Mouse (Mus musculus) kidney, postnatal 0 days (tissue): Measurements from ENCODE around the gene Rassf5. TPM values are rescaled to one million over a fixed set of nuclear protein-coding genes. Genes with fewer than 3 reads are reported as not detected.

ENCODE experiments used
- ATAC-seq: fragments of 200-750 bp; cut with Nextera tagmentation; replicated peaks from 2 replicates; pipeline ENCODE4 v1.8.0; 2017; ENCODE audit warnings: low read depth, moderate number of reproducible peaks, moderate TSS enrichment, moderate library complexity; ENCODE audit not compliant: low FRiP score
- DNase-seq: peaks from one replicate; pipeline ENCODE4 v3.0.0-alpha.2; 2016; ENCODE audit warnings: low spot score
- H3K27ac ChIP-seq: fragments of 300-500 bp; sonication (generic); 2 replicates; pipeline ENCODE4 v1.5.1; 2014; ENCODE audit warnings: mild to moderate bottlenecking
- H3K27me3 ChIP-seq: fragments of 300-500 bp; sonication (generic); 2 replicates; pipeline ENCODE4 v1.6.1; 2014; ENCODE audit warnings: low read length, mixed read lengths; ENCODE audit not compliant: insufficient read depth
- H3K36me3 ChIP-seq: fragments of 300-500 bp; sonication (generic); 2 replicates; pipeline ENCODE4 v1.6.1; 2014; ENCODE audit warnings: low read length, mixed read lengths; ENCODE audit not compliant: insufficient read depth
- H3K4me1 ChIP-seq: fragments of 300-500 bp; sonication (generic); replicated peaks from 2 replicates; pipeline ENCODE4 v1.6.1; 2014; ENCODE audit warnings: antibody characterized with exemption, low read length, mixed read lengths; ENCODE audit not compliant: insufficient read depth
- H3K4me2 ChIP-seq: fragments of 300-500 bp; sonication (generic); 2 replicates; pipeline ENCODE4 v1.6.1; 2014; ENCODE audit warnings: mild to moderate bottlenecking, low read length, moderate library complexity, mixed read lengths
- H3K4me3 ChIP-seq: fragments of 300-500 bp; sonication (generic); replicated peaks from 2 replicates; pipeline ENCODE4 v1.5.1; 2014; ENCODE audit warnings: low read depth, low read length
- H3K9ac ChIP-seq: fragments of 300-500 bp; sonication (generic); 2 replicates; pipeline ENCODE4 v1.6.1; 2014; ENCODE audit warnings: low read depth, low read length
- H3K9me3 ChIP-seq: fragments of 300-500 bp; sonication (generic); replicated peaks from 2 replicates; pipeline ENCODE4 v1.6.1; 2016; ENCODE audit warnings: low read length, inconsistent platforms, mixed read lengths
- CTCF ChIP-seq: IDR thresholded peaks from 2 replicates; pipeline ENCODE4 v1.5.1; 2016; ENCODE audit warnings: antibody characterized with exemption, low read depth, mild to moderate bottlenecking, moderate library complexity
- WGBS: fragments of 180-500 bp; shearing (Covaris S2); extraction: QIAGEN DNeasy Blood & Tissue Kit; methylation state at CpG from one replicate; pipeline ENCODE4 v1.1.7; 2014; 5-methylcytosine and 5-hydroxymethylcytosine counted together
- polyA plus RNA-seq: library from polyadenylated mRNA; unstranded; fragments of >200 nt; fragmentation: Nextera tagmentation; extraction: Ambion mirVana; gene quantifications from 2 replicates; pipeline ENCODE4 v1.2.1, GENCODE M21; 2015

Rassf5 gene
- polyA plus RNA-seq, 1 experiment from 2014 or later, result 3.4 TPM

GRCm38 (mm10) chr1:131135960-131136629 lies 109.0 kb downstream of the Rassf5 start:
- ATAC-seq (no peak), DNase-seq (no peak)
- Histone ChIP-seq H3K4me2 (no peak overlapping the region), H3K27me3 (no peaks in the 10 kb centered on the region), H3K4me3 (no peak overlapping the region), H3K27ac (no peak overlapping the region), H3K9me3 (no peaks in the 10 kb centered on the region), H3K36me3 (no peaks in the 10 kb centered on the region), H3K9ac (no peak overlapping the region), H3K4me1 (peaks cover 4% of the 10 kb centered on the region; the same call in 1 of the 2 replicates)
- TF ChIP-seq CTCF, result no peak
- WGBS, result 71% methylated on average over 10 of the region's 10 CpGs

- Histone ChIP-seq H3K27ac (no peak overlapping the region), H3K9me3 (no peaks in the 10 kb centered on the region), H3K4me2 (no peak overlapping the region), H3K9ac (no peak overlapping the region), H3K27me3 (no peaks in the 10 kb centered on the region), H3K4me3 (no peak overlapping the region), H3K4me1 (peaks cover 4% of the 10 kb centered on the region; the same call in 1 of the 2 replicates), H3K36me3 (no peaks in the 10 kb centered on the region)
- WGBS, result 52% methylated on average over 8 of the region's 8 CpGs
- TF ChIP-seq CTCF, result no peak
- ATAC-seq, result no peak
- peak; percentile 58 for DNase-seq
Observed at GRCm38 (mm10) chr1:131134942-131135522, 110.0 kb downstream of the Rassf5 start.

- ATAC-seq, result no peak
- WGBS, result 62% methylated on average over 6 of the region's 6 CpGs
- TF ChIP-seq CTCF, result no peak
Observed at GRCm38 (mm10) chr1:131134231-131134630, 110.8 kb downstream of the Rassf5 start.

More at GRCm38 (mm10) chr1:131134231-131134630, 110.8 kb downstream of the Rassf5 start:
- no peak overlapping the region for H3K9ac ChIP-seq
- no peaks in the 10 kb centered on the region for H3K27me3 ChIP-seq
- H3K4me1 ChIP-seq, result peaks cover 1% of the 10 kb centered on the region; the same call in 1 of the 2 replicates
- H3K36me3 ChIP-seq, result 0 out of 2 replicates have a peak, but pooled peaks cover under 1% of the 10 kb centered on the region
- H3K9me3 ChIP-seq, result no peaks in the 10 kb centered on the region
- no peak overlapping the region for H3K4me3 ChIP-seq
- no peak overlapping the region for H3K27ac ChIP-seq
- no peak for DNase-seq
- H3K4me2 ChIP-seq, result no peak overlapping the region

Other genes starting within 250 kb of the Rassf5 start
- 0.14 TPM in 1 of 2 replicates, not detected in the other for gene Il10, start 225.4 kb downstream of the Rassf5 start, polyA plus RNA-seq
- gene Mapkapk2, start 147.4 kb downstream of the Rassf5 start, polyA plus RNA-seq, result 50.1 and 55.9 TPM in 2 replicates
- gene Dyrk3, start 106.9 kb downstream of the Rassf5 start, polyA plus RNA-seq, result 5.2 and 5.8 TPM in 2 replicates
- gene Eif2d, start 92.1 kb downstream of the Rassf5 start, polyA plus RNA-seq, result 49.1 and 53.0 TPM in 2 replicates
- gene Ikbke, start 34.3 kb upstream of the Rassf5 start, polyA plus RNA-seq, result 3.0 TPM in 2 replicates